Mouse (Mus musculus) liver, postnatal 0 days (tissue): Measurements from ENCODE around the gene Ppp1r16b.
A peak's percentile ranks its signal among the peaks of the same experiment; 100 is the strongest.

Source experiments
- CTCF ChIP-seq: sonication (generic); IDR thresholded peaks from 2 replicates; pipeline ENCODE4 v1.5.1; 2016; ENCODE audit warnings: antibody characterized with exemption, low read depth
- EP300 ChIP-seq: IDR thresholded peaks from 2 replicates; pipeline ENCODE4 v1.6.1; 2016; ENCODE audit warnings: antibody characterized with exemption, low read depth, mild to moderate bottlenecking

DNA sequence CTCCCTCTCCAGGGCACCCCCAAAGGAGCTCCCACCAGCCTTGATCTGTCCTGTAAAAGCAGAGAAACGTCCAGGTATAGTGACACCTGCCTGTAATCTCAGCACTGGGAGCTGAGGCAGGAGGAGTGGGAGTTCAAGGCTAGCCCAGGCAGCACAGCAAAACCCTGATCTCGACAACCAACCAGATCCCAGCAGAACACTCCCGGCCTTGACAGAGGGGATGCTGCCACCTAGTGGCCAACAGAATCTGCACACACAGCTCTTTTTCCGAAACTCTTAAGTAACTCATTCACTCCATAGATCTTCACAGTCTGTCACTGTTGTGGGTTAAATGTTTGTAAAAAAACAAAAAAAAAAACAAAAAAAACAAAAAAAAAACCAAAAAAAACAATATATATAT is 12.2 kb upstream of the Ppp1r16b start:
- TF ChIP-seq EP300 (no peak), CTCF (peak; percentile 92)
